8 mouse cellular contexts compared by ENCODE assay signal in genomic region chr1:87041119-87041518, GRCm38 (mm10). TPM values are rescaled to one million over a fixed set of nuclear protein-coding genes. Genes with fewer than 3 reads are reported as not detected.
A peak's percentile ranks its signal among the peaks of the same experiment; 100 is the strongest.
DNase-seq lines count a peak whose midpoint lies in the region; ATAC-seq and TF ChIP-seq lines count a peak whose summit lies in the region.

No protein-coding gene starts in this region.

- no peak for TF ChIP-seq POLR2A in limb, embryonic 14.5 days (IDR thresholded peaks at IDR 0.05; ENCODE audit: borderline replicate concordance, extremely low read depth, insufficient read depth, insufficient read length)

- peak; percentile 43 for DNase-seq in kidney, adult 11 months
- peak; percentile 55 for DNase-seq in c-Kit-positive CD71-negative TER-119-negative erythroid progenitor cells, embryonic 14.5 days (ENCODE audit: low read depth)
- peak; percentile 63 for DNase-seq in forelimb bud, embryonic 11.5 days (ENCODE audit: low read depth, low spot score)
- DNase-seq in hindbrain, postnatal 0 days (ENCODE audit: low spot score), result peak; percentile 77
- DNase-seq in limb, embryonic 14.5 days (ENCODE audit: low spot score), result peak; percentile 84
- peak; percentile 88 for DNase-seq in testis, postnatal 10 days (ENCODE audit: low spot score)

- H3K9ac ChIP-seq in kidney, embryonic 15.5 days, result no peak overlapping the region
- H3K9ac ChIP-seq in hindbrain, postnatal 0 days (replicated peaks; ENCODE audit: low read length), result no peak overlapping the region
- H3K9ac ChIP-seq in limb, embryonic 14.5 days (ENCODE audit: low read depth, low read length, severe bottlenecking), result no peak overlapping the region
- H3K9ac ChIP-seq in neural tube, embryonic 12.5 days, result no peak overlapping the region

- no peaks in the 10 kb centered on the region for H3K27me3 ChIP-seq in kidney, embryonic 15.5 days
- H3K27me3 ChIP-seq in hindbrain, postnatal 0 days (ENCODE audit: insufficient read depth, low read length), result no peaks in the 10 kb centered on the region
- no peaks in the 10 kb centered on the region for H3K27me3 ChIP-seq in limb, embryonic 14.5 days (ENCODE audit: control insufficient read depth, insufficient read depth, low read length)
- H3K27me3 ChIP-seq in neural tube, embryonic 12.5 days (replicated peaks), result no peaks in the 10 kb centered on the region

- H3K4me3 ChIP-seq in kidney, embryonic 15.5 days (replicated peaks), result no peak overlapping the region
- H3K4me3 ChIP-seq in hindbrain, postnatal 0 days (ENCODE audit: low read length), result no peak overlapping the region
- no peak overlapping the region for H3K4me3 ChIP-seq in limb, embryonic 14.5 days (replicated peaks; ENCODE audit: low read length)
- H3K4me3 ChIP-seq in neural tube, embryonic 12.5 days, result no peak overlapping the region

- H3K9me3 ChIP-seq in kidney, embryonic 15.5 days (replicated peaks), result no peaks in the 10 kb centered on the region
- no peaks in the 10 kb centered on the region for H3K9me3 ChIP-seq in hindbrain, postnatal 0 days (ENCODE audit: low read length)
- no peaks in the 10 kb centered on the region for H3K9me3 ChIP-seq in limb, embryonic 14.5 days (ENCODE audit: control insufficient read depth, low read length)
- H3K9me3 ChIP-seq in neural tube, embryonic 12.5 days, result no peaks in the 10 kb centered on the region

- peak; percentile 79 for TF ChIP-seq CTCF in hindbrain, postnatal 0 days (IDR thresholded peaks at IDR 0.05; ENCODE audit: low read depth)

- no peak overlapping the region for H3K27ac ChIP-seq in kidney, embryonic 15.5 days
- no peak overlapping the region for H3K27ac ChIP-seq in hindbrain, postnatal 0 days
- peak overlapping the region; percentile 38; the same call in 1 of the 2 replicates for H3K27ac ChIP-seq in limb, embryonic 14.5 days (replicated peaks; ENCODE audit: low read depth, low read length)
- H3K27ac ChIP-seq in neural tube, embryonic 12.5 days, result no peak overlapping the region

- 29% methylated on average over 3 of the region's 3 CpGs for WGBS in kidney, embryonic 15.5 days
- 18% methylated on average over 3 of the region's 3 CpGs for WGBS in hindbrain, postnatal 0 days
- WGBS in limb, embryonic 14.5 days, result 24% methylated on average over 3 of the region's 3 CpGs
- 26% methylated on average over 3 of the region's 3 CpGs for WGBS in neural tube, embryonic 12.5 days

- H3K4me2 ChIP-seq in kidney, embryonic 15.5 days, result no peak overlapping the region
- no peak overlapping the region for H3K4me2 ChIP-seq in hindbrain, postnatal 0 days (ENCODE audit: low read depth, low read length)
- H3K4me2 ChIP-seq in limb, embryonic 14.5 days (replicated peaks; ENCODE audit: low read depth, low read length, severe bottlenecking), result no peak overlapping the region
- H3K4me2 ChIP-seq in neural tube, embryonic 12.5 days (replicated peaks), result no peak overlapping the region

- peaks cover 23% of the 10 kb centered on the region for H3K4me1 ChIP-seq in kidney, embryonic 15.5 days
- H3K4me1 ChIP-seq in hindbrain, postnatal 0 days (ENCODE audit: insufficient read depth, low read length), result peaks cover 6% of the 10 kb centered on the region; the same call in 1 of the 2 replicates
- peaks cover 12% of the 10 kb centered on the region for H3K4me1 ChIP-seq in limb, embryonic 14.5 days (ENCODE audit: control insufficient read depth, insufficient read depth, low read length)
- peaks cover 13% of the 10 kb centered on the region for H3K4me1 ChIP-seq in neural tube, embryonic 12.5 days

- ATAC-seq in kidney, embryonic 15.5 days (replicated peaks; ENCODE audit: low FRiP score), result no peak
- ATAC-seq in hindbrain, postnatal 0 days, result peak; percentile 50; the same call in 1 of the 2 replicates
- ATAC-seq in limb, embryonic 14.5 days (ENCODE audit: low FRiP score, low read depth), result no peak
- ATAC-seq in neural tube, embryonic 12.5 days (ENCODE audit: low FRiP score, low read depth), result peak; percentile 28; the same call in 1 of the 2 replicates

- H3K36me3 ChIP-seq in kidney, embryonic 15.5 days, result peaks cover 12% of the 10 kb centered on the region
- H3K36me3 ChIP-seq in hindbrain, postnatal 0 days (ENCODE audit: insufficient read depth, low read length), result no peaks in the 10 kb centered on the region
- H3K36me3 ChIP-seq in limb, embryonic 14.5 days (ENCODE audit: control insufficient read depth, insufficient read depth, low read length), result peaks cover 10% of the 10 kb centered on the region; the same call in 1 of the 2 replicates
- H3K36me3 ChIP-seq in neural tube, embryonic 12.5 days, result no peaks in the 10 kb centered on the region; the same call in 1 of the 2 replicates

RNA-seq across cellular contexts. Expression of gene Alppl2, which starts 48.6 kb away (rescaled TPM):
- not detected in 2 replicates for polyA plus RNA-seq in kidney, embryonic 15.5 days (2015; fragmentation: Nextera tagmentation; extraction: Ambion mirVana)
- total RNA-seq in hindbrain, postnatal 0 days (2014; rRNA removed), result not detected in 2 replicates
- not detected in 2 replicates for polyA plus RNA-seq in hindbrain, postnatal 0 days (2015; fragmentation: Nextera tagmentation; extraction: Ambion mirVana)
- not detected in 2 replicates for polyA plus RNA-seq in limb, embryonic 14.5 days (2012; rRNA removed)
- polyA plus RNA-seq in limb, embryonic 14.5 days (2014; fragmentation: Nextera tagmentation; extraction: Ambion mirVana), result not detected in 2 replicates
- not detected in 2 replicates for polyA plus RNA-seq in neural tube, embryonic 12.5 days (2016; fragmentation: Nextera tagmentation; extraction: Ambion mirVana)

Comparison
In these comparisons a context has a peak if more than half of its experiments do, and no peak if none do; other contexts are left out.
1. ATAC-seq: peak in hindbrain, postnatal 0 days (single experiment) and neural tube, embryonic 12.5 days (single experiment); none in kidney, embryonic 15.5 days (single experiment) and limb, embryonic 14.5 days (single experiment).
2. Peak in every context shown above with its lines, with median percentiles within 50 percentile points of each other: DNase-seq.